Mouse (Mus musculus): Measurements from ENCODE around the gene Plekhm2. TPM values are rescaled to one million over a fixed set of nuclear protein-coding genes. Genes with fewer than 3 reads are reported as not detected.

The Plekhm2 gene
- polyA plus RNA-seq, 1 experiment from 2014 or later: 3.5 TPM

DNA sequence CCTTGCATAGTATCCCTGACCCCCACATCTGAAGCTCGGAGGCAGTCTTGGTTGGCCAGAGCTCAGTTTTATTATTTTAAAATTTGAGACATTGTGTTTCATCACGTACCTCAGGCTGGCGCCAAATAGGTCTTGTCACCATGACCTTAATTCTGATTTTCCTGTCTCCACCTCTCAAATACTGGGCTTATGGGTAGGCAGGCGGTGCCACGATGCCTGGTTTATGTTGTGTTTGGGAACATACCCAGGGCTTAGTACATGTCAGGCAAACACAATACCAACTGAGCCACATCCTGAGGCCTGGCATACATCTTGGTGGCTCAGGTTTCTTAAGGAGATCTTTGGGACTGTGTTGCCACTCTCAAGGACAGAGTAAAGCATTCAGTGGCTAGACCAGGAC, 42.1 kb downstream of the Plekhm2 start:
- ATAC-seq (ENCODE audit: low FRiP score, low TSS enrichment): no peak
- no peak overlapping the region for H3K9ac ChIP-seq (ENCODE audit: low read depth, low read length)
- no peaks in the 10 kb centered on the region for H3K9me3 ChIP-seq (ENCODE audit: control insufficient read depth, low read length)
- H3K4me1 ChIP-seq (ENCODE audit: control insufficient read depth, insufficient read depth, low read length): peaks cover 7% of the 10 kb centered on the region
- no peak overlapping the region for H3K4me3 ChIP-seq (ENCODE audit: low read length)
- no peak overlapping the region for H3K4me2 ChIP-seq (replicated peaks; ENCODE audit: low read depth, low read length)
- no peaks in the 10 kb centered on the region for H3K27me3 ChIP-seq (ENCODE audit: control insufficient read depth, insufficient read depth, low read length)
- peaks cover 14% of the 10 kb centered on the region for H3K36me3 ChIP-seq (ENCODE audit: control insufficient read depth, insufficient read depth, low read length)
- no peak overlapping the region for H3K27ac ChIP-seq (ENCODE audit: low read depth, low read length)
- WGBS: 74% methylated on average over 5 of the region's 5 CpGs

DNA sequence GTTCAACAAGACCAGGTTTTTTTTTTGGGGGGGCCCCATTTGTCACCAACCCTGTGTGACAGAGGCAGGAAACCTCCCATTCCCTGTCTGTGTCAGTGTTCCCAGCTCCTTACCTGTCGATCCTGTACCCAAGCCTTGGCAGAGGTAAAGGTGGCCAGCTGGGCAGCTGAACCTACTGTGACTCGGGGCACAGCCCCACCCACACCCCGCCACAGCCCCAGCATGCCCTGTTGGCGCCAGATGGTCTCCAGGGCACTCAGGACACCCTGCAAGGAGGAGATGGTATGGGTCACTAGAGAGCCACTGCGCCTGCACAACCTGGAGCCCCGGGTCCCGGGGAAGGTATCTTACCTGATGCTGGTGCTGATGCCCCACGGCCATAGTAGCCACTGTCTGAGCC, 42.6 kb downstream of the Plekhm2 start:
- peaks cover 11% of the 10 kb centered on the region for H3K4me1 ChIP-seq (ENCODE audit: control insufficient read depth, insufficient read depth, low read length)

DNA sequence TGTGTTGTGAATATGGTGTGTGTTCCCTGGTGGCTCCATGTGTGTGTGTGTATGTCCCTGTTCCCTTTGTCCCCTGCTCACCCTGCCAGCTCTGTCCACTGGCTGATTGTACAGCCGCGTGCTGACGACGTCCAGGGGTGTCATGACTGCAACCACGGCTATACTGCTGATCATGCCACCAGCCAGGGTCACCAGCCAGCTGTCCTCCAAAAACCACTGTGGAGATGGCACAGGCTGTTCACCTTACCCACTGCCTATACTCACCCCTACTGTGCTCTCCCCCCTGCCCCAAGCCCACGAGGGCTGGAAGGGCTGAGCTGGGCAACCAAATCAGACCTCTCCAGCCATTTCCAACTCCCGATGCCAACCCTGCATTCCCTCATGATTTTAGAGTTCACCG, 43.4 kb downstream of the Plekhm2 start:
- H3K9me3 ChIP-seq (ENCODE audit: control insufficient read depth, low read length): no peaks in the 10 kb centered on the region
- H3K4me2 ChIP-seq (replicated peaks; ENCODE audit: low read depth, low read length): no peak overlapping the region
- peaks cover 6% of the 10 kb centered on the region for H3K36me3 ChIP-seq (ENCODE audit: control insufficient read depth, insufficient read depth, low read length)
- H3K27me3 ChIP-seq (ENCODE audit: control insufficient read depth, insufficient read depth, low read length): 0 out of 2 replicates have a peak, but pooled peaks cover 2% of the 10 kb centered on the region
- H3K4me1 ChIP-seq (ENCODE audit: control insufficient read depth, insufficient read depth, low read length): peaks cover 11% of the 10 kb centered on the region
- H3K27ac ChIP-seq (ENCODE audit: low read depth, low read length): no peak overlapping the region
- no peak overlapping the region for H3K9ac ChIP-seq (ENCODE audit: low read depth, low read length)
- no peak overlapping the region for H3K4me3 ChIP-seq (ENCODE audit: low read length)
- ATAC-seq (ENCODE audit: low FRiP score, low TSS enrichment): no peak
- WGBS: 83% methylated on average over 8 of the region's 8 CpGs

More for the DNA sequence above, 42.6 kb downstream of the Plekhm2 start:
- H3K4me3 ChIP-seq (ENCODE audit: low read length): no peak overlapping the region
- H3K36me3 ChIP-seq (ENCODE audit: control insufficient read depth, insufficient read depth, low read length): peaks cover 11% of the 10 kb centered on the region
- no peak for ATAC-seq (ENCODE audit: low FRiP score, low TSS enrichment)
- H3K9me3 ChIP-seq (ENCODE audit: control insufficient read depth, low read length): no peaks in the 10 kb centered on the region
- no peak overlapping the region for H3K4me2 ChIP-seq (replicated peaks; ENCODE audit: low read depth, low read length)
- 83% methylated on average over 8 of the region's 8 CpGs for WGBS
- H3K27me3 ChIP-seq (ENCODE audit: control insufficient read depth, insufficient read depth, low read length): no peaks in the 10 kb centered on the region
- no peak overlapping the region for H3K27ac ChIP-seq (ENCODE audit: low read depth, low read length)
- no peak overlapping the region; the same call in 1 of the 2 replicates for H3K9ac ChIP-seq (ENCODE audit: low read depth, low read length)

DNA sequence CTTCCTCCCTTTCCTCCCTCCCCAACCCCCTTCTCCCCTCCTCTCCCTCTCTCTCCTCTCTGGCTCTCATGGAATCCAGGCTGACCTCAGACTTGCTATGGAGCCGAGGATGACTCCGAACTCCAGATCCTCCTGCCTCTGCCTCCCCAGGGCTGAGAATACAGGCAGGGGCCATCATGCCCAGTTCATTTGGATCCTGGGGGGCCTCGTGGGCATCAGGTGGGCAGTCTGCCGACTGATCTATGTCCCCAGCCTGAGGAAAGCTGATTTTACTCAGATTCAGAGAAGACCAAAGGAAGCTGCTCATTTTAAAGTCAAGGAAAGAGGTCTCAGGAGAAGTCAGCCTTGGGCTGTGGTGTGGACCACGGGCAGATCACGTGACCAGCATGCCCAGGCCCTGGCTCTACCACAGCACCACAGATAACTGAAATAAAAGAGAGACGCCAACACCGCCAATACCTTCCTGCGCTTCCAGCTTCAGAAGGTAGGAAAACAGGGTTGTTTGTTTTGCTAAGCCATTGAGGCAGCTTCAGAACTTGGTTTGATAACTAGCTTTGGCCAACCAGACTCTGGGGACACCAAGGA, 45.3 kb downstream of the Plekhm2 start:
- H3K4me2 ChIP-seq (replicated peaks; ENCODE audit: low read depth, low read length): no peak overlapping the region
- H3K9ac ChIP-seq (ENCODE audit: low read depth, low read length): no peak overlapping the region
- H3K27ac ChIP-seq (ENCODE audit: low read depth, low read length): no peak overlapping the region
- peaks cover 11% of the 10 kb centered on the region for H3K4me1 ChIP-seq (ENCODE audit: control insufficient read depth, insufficient read depth, low read length)
- no peak overlapping the region for H3K4me3 ChIP-seq (ENCODE audit: low read length)
- no peak for ATAC-seq (ENCODE audit: low FRiP score, low TSS enrichment)
- H3K36me3 ChIP-seq (ENCODE audit: control insufficient read depth, insufficient read depth, low read length): no peaks in the 10 kb centered on the region
- 89% methylated on average over 9 of the region's 9 CpGs for WGBS
- H3K9me3 ChIP-seq (ENCODE audit: control insufficient read depth, low read length): no peaks in the 10 kb centered on the region
- H3K27me3 ChIP-seq (ENCODE audit: control insufficient read depth, insufficient read depth, low read length): 0 out of 2 replicates have a peak, but pooled peaks cover 2% of the 10 kb centered on the region

DNA sequence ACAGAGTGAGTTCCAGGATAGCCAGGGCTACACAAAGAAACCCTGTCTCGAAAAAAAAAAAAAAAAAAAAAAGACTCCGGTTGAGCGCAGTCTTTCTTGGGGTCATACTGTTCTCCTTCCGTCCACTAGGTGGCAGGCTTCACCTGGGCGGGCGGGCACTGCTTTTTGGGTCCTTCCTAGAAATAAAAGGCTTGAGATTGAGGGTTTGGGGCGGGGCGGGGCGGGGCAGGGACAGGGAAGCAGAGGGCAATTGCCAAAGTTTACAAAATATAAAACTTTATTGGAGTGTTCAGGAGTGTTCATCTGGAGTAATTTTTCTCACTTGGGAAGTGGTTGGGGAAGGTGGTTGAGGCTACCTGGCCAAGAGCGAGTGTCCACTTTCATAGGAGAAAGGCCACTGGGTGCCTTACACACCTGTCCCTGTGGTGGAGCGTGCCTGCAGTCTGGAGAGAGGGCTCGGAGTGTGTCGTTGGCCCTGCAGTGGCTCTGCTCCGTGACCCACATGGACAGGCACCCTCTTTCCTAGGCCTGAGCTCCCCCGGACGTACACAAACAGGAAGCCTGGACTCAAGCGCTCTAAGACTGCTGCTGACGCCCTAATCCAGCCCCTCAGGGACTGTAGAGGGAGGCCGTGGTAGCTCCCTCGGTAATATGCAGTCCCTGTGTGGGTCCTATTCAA, 46.0 kb downstream of the Plekhm2 start, which contains the start of gene Tmem82:
TSS of gene Tmem82 (minus strand) at position 69 of the 679 bp plus-strand sequence.
- Histone ChIP-seq H3K27ac (ENCODE audit: low read depth, low read length) (no peak within 1 kb of the TSS), H3K4me3 (ENCODE audit: low read length) (peak within 1 kb of the TSS; percentile 31), H3K4me1 (ENCODE audit: control insufficient read depth, insufficient read depth, low read length) (peaks cover 11% of the 10 kb centered on the region), H3K36me3 (ENCODE audit: control insufficient read depth, insufficient read depth, low read length) (no peaks in the 10 kb centered on the region), H3K9me3 (ENCODE audit: control insufficient read depth, low read length) (no peaks in the 10 kb centered on the region), H3K9ac (ENCODE audit: low read depth, low read length) (peak within 1 kb of the TSS; percentile 50), H3K4me2 (replicated peaks; ENCODE audit: low read depth, low read length) (peak within 1 kb of the TSS; percentile 55), H3K27me3 (ENCODE audit: control insufficient read depth, insufficient read depth, low read length) (0 out of 2 replicates have a peak, but pooled peaks cover 2% of the 10 kb centered on the region)
- no peak for ATAC-seq (ENCODE audit: low FRiP score, low TSS enrichment)
- 22% methylated on average over 20 of the region's 20 CpGs for WGBS

DNA sequence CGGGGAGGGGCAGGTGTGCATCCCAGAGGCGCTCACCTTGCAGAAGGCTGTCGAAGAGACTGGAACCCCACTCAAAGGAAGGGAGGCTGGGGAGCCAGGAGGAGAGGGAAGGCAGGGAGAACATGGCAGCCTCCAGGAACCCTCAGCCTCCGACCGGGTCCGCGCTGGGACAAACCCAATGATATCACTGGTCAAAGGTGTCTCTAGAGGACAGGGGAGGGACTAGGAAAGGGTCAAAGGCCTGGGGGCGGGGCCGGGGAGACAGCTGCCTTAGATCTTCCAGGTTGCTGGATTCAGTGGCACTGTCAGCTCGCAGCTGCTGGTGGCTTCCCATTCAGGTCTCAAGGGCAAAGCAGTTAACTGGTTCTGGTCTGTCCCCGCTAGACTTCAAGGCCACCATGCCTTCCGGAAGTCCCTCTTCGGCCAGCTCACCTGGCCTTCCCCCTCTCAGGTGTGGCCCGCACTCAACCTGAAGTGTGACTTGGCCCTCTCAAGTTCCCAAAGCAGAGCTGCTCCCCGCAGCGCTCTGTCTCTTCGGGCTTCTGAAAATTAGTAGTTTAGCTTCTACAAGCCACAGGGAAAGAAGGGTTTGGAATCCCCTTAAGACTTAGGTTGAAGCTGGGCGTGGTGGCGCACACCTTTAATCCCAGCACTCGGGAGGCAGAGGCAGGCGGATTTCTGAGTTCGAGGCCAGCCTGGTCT, 46.7 kb downstream of the Plekhm2 start:
- Histone ChIP-seq H3K4me2 (replicated peaks; ENCODE audit: low read depth, low read length) (peak overlapping the region; percentile 55), H3K36me3 (ENCODE audit: control insufficient read depth, insufficient read depth, low read length) (no peaks in the 10 kb centered on the region), H3K27ac (ENCODE audit: low read depth, low read length) (no peak overlapping the region), H3K27me3 (ENCODE audit: control insufficient read depth, insufficient read depth, low read length) (0 out of 2 replicates have a peak, but pooled peaks cover 2% of the 10 kb centered on the region), H3K9ac (ENCODE audit: low read depth, low read length) (peak overlapping the region; percentile 50), H3K9me3 (ENCODE audit: control insufficient read depth, low read length) (no peaks in the 10 kb centered on the region), H3K4me1 (ENCODE audit: control insufficient read depth, insufficient read depth, low read length) (peaks cover 11% of the 10 kb centered on the region), H3K4me3 (ENCODE audit: low read length) (peak overlapping the region; percentile 31)
- WGBS: 13% methylated on average over 22 of the region's 22 CpGs
- ATAC-seq (ENCODE audit: low FRiP score, low TSS enrichment): peak; percentile 32

DNA sequence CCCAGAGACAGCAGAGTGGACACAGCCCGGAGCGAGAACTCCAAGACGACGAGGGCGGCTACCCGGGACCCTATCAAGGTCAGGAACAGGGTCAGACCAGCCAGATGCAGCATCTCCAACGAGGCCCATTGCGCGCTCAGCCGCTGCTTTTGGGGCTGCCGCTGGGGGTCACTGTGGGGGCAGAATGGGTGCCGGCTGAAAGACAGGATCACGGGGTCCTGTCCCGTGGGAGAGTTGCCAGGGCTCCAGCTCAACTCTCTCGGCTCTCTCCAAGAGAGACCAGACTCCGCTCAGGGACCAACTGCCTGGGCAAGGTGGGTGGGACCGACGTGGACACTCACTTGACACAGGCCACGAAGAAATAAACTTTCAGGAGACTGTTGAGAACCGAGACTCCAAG, 47.4 kb downstream of the Plekhm2 start:
- H3K9me3 ChIP-seq (ENCODE audit: control insufficient read depth, low read length): no peaks in the 10 kb centered on the region
- peaks cover 11% of the 10 kb centered on the region for H3K4me1 ChIP-seq (ENCODE audit: control insufficient read depth, insufficient read depth, low read length)
- peak overlapping the region; percentile 55 for H3K4me2 ChIP-seq (replicated peaks; ENCODE audit: low read depth, low read length)
- 0 out of 2 replicates have a peak, but pooled peaks cover 2% of the 10 kb centered on the region for H3K27me3 ChIP-seq (ENCODE audit: control insufficient read depth, insufficient read depth, low read length)
- H3K36me3 ChIP-seq (ENCODE audit: control insufficient read depth, insufficient read depth, low read length): no peaks in the 10 kb centered on the region
- H3K27ac ChIP-seq (ENCODE audit: low read depth, low read length): no peak overlapping the region
- peak; percentile 61 for ATAC-seq (ENCODE audit: low FRiP score, low TSS enrichment)
- 2% methylated on average over 20 of the region's 20 CpGs for whole genome bisulfite sequencing
- peak overlapping the region; percentile 50 for H3K9ac ChIP-seq (ENCODE audit: low read depth, low read length)
- peak overlapping the region; percentile 31 for H3K4me3 ChIP-seq (ENCODE audit: low read length)

DNA sequence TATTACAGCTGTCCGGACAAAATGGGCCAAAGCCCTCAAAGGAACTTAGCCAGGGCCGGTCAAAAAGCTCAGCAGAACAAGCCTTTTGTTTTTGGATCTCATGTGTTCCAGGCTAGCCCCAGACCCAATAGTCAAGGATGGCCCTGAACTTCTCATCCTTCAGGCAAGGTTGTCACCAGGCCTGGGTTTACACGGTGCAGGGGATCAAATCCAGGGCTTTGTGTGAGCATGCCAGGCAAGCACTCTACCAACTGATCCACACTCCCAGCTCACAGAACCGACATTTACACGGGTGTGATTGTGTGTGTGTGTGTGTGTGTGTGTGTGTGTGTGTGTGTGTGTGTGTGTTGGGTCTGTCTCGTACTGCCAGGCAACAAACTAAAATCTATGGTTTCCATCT, 47.9 kb downstream of the Plekhm2 start:
- H3K27me3 ChIP-seq (ENCODE audit: control insufficient read depth, insufficient read depth, low read length): 0 out of 2 replicates have a peak, but pooled peaks cover 2% of the 10 kb centered on the region
- no peak for ATAC-seq (ENCODE audit: low FRiP score, low TSS enrichment)
- no peaks in the 10 kb centered on the region for H3K9me3 ChIP-seq (ENCODE audit: control insufficient read depth, low read length)
- no peak overlapping the region for H3K4me2 ChIP-seq (replicated peaks; ENCODE audit: low read depth, low read length)
- 80% methylated on average over 6 of the region's 6 CpGs for WGBS
- no peak overlapping the region for H3K27ac ChIP-seq (ENCODE audit: low read depth, low read length)
- H3K4me1 ChIP-seq (ENCODE audit: control insufficient read depth, insufficient read depth, low read length): peaks cover 11% of the 10 kb centered on the region
- H3K36me3 ChIP-seq (ENCODE audit: control insufficient read depth, insufficient read depth, low read length): no peaks in the 10 kb centered on the region
- H3K9ac ChIP-seq (ENCODE audit: low read depth, low read length): no peak overlapping the region
- no peak overlapping the region for H3K4me3 ChIP-seq (ENCODE audit: low read length)

Measured in kidney, embryonic 14.5 days (tissue).